Mouse (Mus musculus): ENCODE data around the gene Pcdh10.

GRCm38 (mm10) chr3:45368952-45369351, 9.2 kb upstream of the Pcdh10 start:
- TF ChIP-seq CTCF (IDR thresholded peaks at IDR 0.05; ENCODE audit: low read depth, low read length) (no peak), POLR2A (IDR thresholded peaks at IDR 0.05; ENCODE audit: extremely low read depth, insufficient read depth, low read length) (no peak)

Data from liver, adult 2 months (tissue).